Mouse (Mus musculus) MEL (cell line): ENCODE results near the gene Fbxw4. TPM values are rescaled to one million over a fixed set of nuclear protein-coding genes. Genes with fewer than 3 reads are reported as not detected.

ENCODE experiments used
- DNase-seq: peaks from one replicate; pipeline ENCODE4 v3.0.0; 2011; ENCODE audit warnings: low read depth, low spot score
- H3K27ac ChIP-seq: 2 replicates; pipeline ENCODE4 v1.5.1; 2012; ENCODE audit warnings: low read depth, mild to moderate bottlenecking, control low read depth, low read length, moderate library complexity; ENCODE audit not compliant: control insufficient read depth
- H3K27me3 ChIP-seq, 2 experiments: fragments of 150-350 bp in 1 of 2; sonication (generic) in 1 of 2; 2 replicates each; pipeline ENCODE4 v1.6.1; 2012; ENCODE audit warnings: low read length in 2 of 2, mild to moderate bottlenecking in 2 of 2, improper control_type of control experiment in 1 of 2, moderate library complexity in 1 of 2; ENCODE audit not compliant: insufficient read depth in 2 of 2, control insufficient read depth in 1 of 2
- H3K36me3 ChIP-seq, 2 experiments: 2 replicates each; pipeline ENCODE4 v1.6.1; 2012 to 2014; ENCODE audit warnings: low read length in 2 of 2, improper control_type of control experiment in 1 of 2, inconsistent platforms in 1 of 2, mild to moderate bottlenecking in 1 of 2; ENCODE audit not compliant: insufficient read depth in 2 of 2, control insufficient read depth in 1 of 2
- H3K4me1 ChIP-seq, 2 experiments: fragments of 150-350 bp in 1 of 2; sonication (generic) in 1 of 2; 2 replicates each; pipeline ENCODE4 v1.6.1; 2012; ENCODE audit warnings: low read length in 2 of 2, improper control_type of control experiment in 1 of 2, mild to moderate bottlenecking in 1 of 2; ENCODE audit not compliant: insufficient read depth in 2 of 2, control insufficient read depth in 1 of 2
- H3K4me3 ChIP-seq, 2 experiments: fragments of 150-350 bp in 1 of 2; sonication (generic) in 1 of 2; 2 replicates each; pipeline ENCODE4 v1.5.1; 2012; ENCODE audit warnings: low read depth in 2 of 2, low read length in 2 of 2, mild to moderate bottlenecking in 2 of 2, moderate library complexity in 2 of 2, control low read depth in 1 of 2, improper control_type of control experiment in 1 of 2; ENCODE audit not compliant: control insufficient read depth in 1 of 2, insufficient read depth in 1 of 2
- H3K79me2 ChIP-seq: 2 replicates; pipeline ENCODE4 v1.6.1; 2012; ENCODE audit warnings: mild to moderate bottlenecking, low read length, moderate library complexity; ENCODE audit not compliant: control insufficient read depth, poor library complexity, insufficient read depth
- H3K9ac ChIP-seq: 2 replicates; pipeline ENCODE4 v1.6.1; 2012; ENCODE audit warnings: low read depth, mild to moderate bottlenecking, control low read depth, low read length, moderate library complexity; ENCODE audit not compliant: control insufficient read depth, poor library complexity, severe bottlenecking
- H3K9me3 ChIP-seq: fragments of 150-350 bp; sonication (generic); replicated peaks from 2 replicates; pipeline ENCODE4 v1.6.1; 2012; ENCODE audit warnings: mild to moderate bottlenecking, low read length, improper control_type of control experiment, moderate library complexity; ENCODE audit not compliant: insufficient read depth
- BHLHE40 ChIP-seq: IDR thresholded peaks from 2 replicates; pipeline ENCODE4 v1.6.1; 2012; ENCODE audit warnings: low read depth, mild to moderate bottlenecking, inconsistent platforms, low read length, improper control_type of control experiment, borderline replicate concordance
- CHD2 ChIP-seq: IDR thresholded peaks from 2 replicates; pipeline ENCODE4 v1.6.1; 2011; ENCODE audit warnings: low read length, improper control_type of control experiment
- ETS1 ChIP-seq: IDR thresholded peaks from 2 replicates; pipeline ENCODE4 v1.6.1; 2012; ENCODE audit warnings: low read depth, mild to moderate bottlenecking, inconsistent platforms, low read length, improper control_type of control experiment, moderate library complexity
- GATA1 ChIP-seq: IDR thresholded peaks from 2 replicates; pipeline ENCODE4 v1.6.1; 2011; ENCODE audit warnings: low read depth, low read length, improper control_type of control experiment
- MAX ChIP-seq: IDR thresholded peaks from 2 replicates; pipeline ENCODE4 v1.6.1; 2011; ENCODE audit warnings: low read length, improper control_type of control experiment
- MAZ ChIP-seq: IDR thresholded peaks from 2 replicates; pipeline ENCODE4 v1.6.1; 2012; ENCODE audit warnings: low read depth, mild to moderate bottlenecking, inconsistent platforms, low read length, improper control_type of control experiment
- MEF2A ChIP-seq: IDR thresholded peaks from 2 replicates; pipeline ENCODE4 v1.6.1; 2014; ENCODE audit warnings: low read depth, mild to moderate bottlenecking, inconsistent platforms, low read length, improper control_type of control experiment; ENCODE audit not compliant: poor library complexity, insufficient replicate concordance, severe bottlenecking; ENCODE audit errors: extremely low read depth
- MXI1 ChIP-seq: IDR thresholded peaks from 2 replicates; pipeline ENCODE4 v1.6.1; 2011; ENCODE audit warnings: mild to moderate bottlenecking, low read depth, low read length, improper control_type of control experiment
- POLR2A ChIP-seq, 2 experiments: IDR thresholded peaks; 2 replicates each; pipeline ENCODE4 v1.6.1; 2011 to 2012; ENCODE audit warnings: low read length in 2 of 2, mild to moderate bottlenecking in 2 of 2, control low read depth in 1 of 2, improper control_type of control experiment in 1 of 2, low read depth in 1 of 2, moderate library complexity in 1 of 2; ENCODE audit not compliant: control insufficient read depth in 1 of 2, insufficient read depth in 1 of 2, poor library complexity in 1 of 2
- POLR2AphosphoS5 ChIP-seq: IDR thresholded peaks from 2 replicates; pipeline ENCODE4 v1.6.1; 2012; ENCODE audit warnings: low read depth, borderline replicate concordance, mild to moderate bottlenecking, inconsistent platforms, low read length, moderate library complexity, mixed read lengths
- RAD21 ChIP-seq: IDR thresholded peaks from 2 replicates; pipeline ENCODE4 v1.6.1; 2011; ENCODE audit warnings: mild to moderate bottlenecking, low read depth, low read length, improper control_type of control experiment
- SIN3A ChIP-seq: IDR thresholded peaks from 2 replicates; pipeline ENCODE4 v1.6.1; 2012; ENCODE audit warnings: low read length, improper control_type of control experiment, inconsistent platforms
- SMC3 ChIP-seq: IDR thresholded peaks from 2 replicates; pipeline ENCODE4 v1.6.1; 2011; ENCODE audit warnings: low read depth, low read length, improper control_type of control experiment
- TAL1 ChIP-seq: IDR thresholded peaks from 2 replicates; pipeline ENCODE4 v1.6.1; 2012; ENCODE audit warnings: mild to moderate bottlenecking, inconsistent platforms, low read length, moderate library complexity, mixed read lengths
- TBP ChIP-seq: IDR thresholded peaks from 2 replicates; pipeline ENCODE4 v1.8.0; 2011; ENCODE audit warnings: low read depth, low read length, improper control_type of control experiment
- TCF12 ChIP-seq: IDR thresholded peaks from 2 replicates; pipeline ENCODE4 v1.6.1; 2014; ENCODE audit warnings: low read depth, mild to moderate bottlenecking, inconsistent platforms, low read length, improper control_type of control experiment, moderate library complexity
- UBTF ChIP-seq: IDR thresholded peaks from 2 replicates; pipeline ENCODE4 v1.6.1; 2012; ENCODE audit warnings: low read depth, mild to moderate bottlenecking, inconsistent platforms, low read length, improper control_type of control experiment, moderate library complexity, borderline replicate concordance; ENCODE audit not compliant: insufficient read depth
- USF1 ChIP-seq: IDR thresholded peaks from 2 replicates; pipeline ENCODE4 v1.6.1; 2014; ENCODE audit warnings: low read depth, mild to moderate bottlenecking, inconsistent platforms, low read length, improper control_type of control experiment, moderate library complexity
- ZC3H11A ChIP-seq: IDR thresholded peaks from 2 replicates; pipeline ENCODE4 v1.6.1; 2012; ENCODE audit warnings: low read depth, mild to moderate bottlenecking, inconsistent platforms, low read length, improper control_type of control experiment
- ZMIZ1 ChIP-seq: IDR thresholded peaks from 2 replicates; pipeline ENCODE4 v1.6.1; 2012; ENCODE audit warnings: low read depth, mild to moderate bottlenecking, inconsistent platforms, low read length, improper control_type of control experiment, moderate library complexity
- polyA plus RNA-seq, 2 experiments: library from polyadenylated mRNA; stranded (reverse) in 1 of 2; unstranded in 1 of 2; fragments of >175 nt in 1 of 2; fragments of >200 nt in 1 of 2; gene quantifications; 2 replicates each; pipeline versions ENCODE4 v1.2.1 to v1.2.4; 2012; ENCODE audit warnings: low replicate concordance in 2 of 2, low read depth in 1 of 2; ENCODE audit not compliant: insufficient read length in 2 of 2, insufficient read depth in 1 of 2, missing spikeins in 1 of 2
- total RNA-seq: library from RNA; depleted of rRNA; stranded (reverse); fragments of 300-350 nt; gene quantifications from 2 replicates; pipeline ENCODE4 v1.2.3, GENCODE M21; 2012

The Fbxw4 gene
- total and polyA plus RNA-seq, 3 experiments, result 12.4 to 45.3 TPM; not detected in 1

GRCm38 (mm10) chr19:45621061-45621460 lies 39.1 kb downstream of the Fbxw4 start:
- Histone ChIP-seq H3K27ac (no peak overlapping the region), H3K4me3 (no peak overlapping the region), H3K36me3 (no peaks in the 10 kb centered on the region), H3K27me3 (no peaks in the 10 kb centered on the region), H3K9ac (no peak overlapping the region), H3K4me1 (no peaks in the 10 kb centered on the region), H3K79me2 (no peaks in the 10 kb centered on the region), H3K9me3 (no peaks in the 10 kb centered on the region)
- no peak for DNase-seq
- TF ChIP-seq BHLHE40, result no peak
- no peak for TF ChIP-seq GATA1
- TF ChIP-seq MAX, result no peak
- no peak for TF ChIP-seq POLR2AphosphoS5

- H3K36me3 ChIP-seq, result no peaks in the 10 kb centered on the region
- H3K27ac ChIP-seq, result no peak overlapping the region
- no peaks in the 10 kb centered on the region for H3K27me3 ChIP-seq
- DNase-seq, result no peak
- H3K9me3 ChIP-seq, result no peaks in the 10 kb centered on the region
- no peaks in the 10 kb centered on the region for H3K4me1 ChIP-seq
- H3K4me3 ChIP-seq, result no peak overlapping the region
- TF ChIP-seq TAL1 (no peak), POLR2A (IDR thresholded peaks at IDR 0.05; ENCODE audit: control insufficient read depth in 1 of 2, insufficient read depth in 1 of 2, low read depth in 1 of 2, low read length in 2 of 2, poor library complexity in 1 of 2) (no peak), MAZ (no peak), USF1 (no peak), ZMIZ1 (no peak), ETS1 (no peak), TCF12 (no peak), CHD2 (no peak), RAD21 (no peak), SMC3 (no peak), SIN3A (no peak), POLR2AphosphoS5 (no peak), MXI1 (no peak), TBP (no peak), BHLHE40 (no peak), MEF2A (no peak), UBTF (no peak), ZC3H11A (no peak)
- H3K9ac ChIP-seq, result no peak overlapping the region
- H3K79me2 ChIP-seq, result no peaks in the 10 kb centered on the region
Observed at GRCm38 (mm10) chr19:45619744-45620501, 40.2 kb downstream of the Fbxw4 start.
